Mouse (Mus musculus) stomach, embryonic 15.5 days (tissue): ENCODE data around the gene Stox2. TPM values are rescaled to one million over a fixed set of nuclear protein-coding genes. Genes with fewer than 3 reads are reported as not detected.
"Not testable (repeated sequence)": the region's sequence is repeated elsewhere in the genome, so short reads cannot be mapped to it uniquely, and the experiment has no call there.

Experiments
- ATAC-seq: fragments of 200-750 bp; cut with Nextera tagmentation; 2 replicates; pipeline ENCODE4 v1.8.0; 2017; ENCODE audit warnings: low read depth, moderate number of reproducible peaks, moderate TSS enrichment; ENCODE audit not compliant: insufficient read depth, low FRiP score
- H3K27ac ChIP-seq: fragments of 300-500 bp; sonication (generic); 2 replicates; pipeline ENCODE4 v1.5.1; 2015; ENCODE audit warnings: mild to moderate bottlenecking, inconsistent platforms
- H3K27me3 ChIP-seq: fragments of 300-500 bp; sonication (generic); replicated peaks from 2 replicates; pipeline ENCODE4 v1.6.1; 2015; ENCODE audit warnings: inconsistent platforms
- H3K36me3 ChIP-seq: fragments of 300-500 bp; sonication (generic); 2 replicates; pipeline ENCODE4 v1.6.1; 2015; ENCODE audit warnings: inconsistent platforms
- H3K4me1 ChIP-seq: fragments of 300-500 bp; sonication (generic); 2 replicates; pipeline ENCODE4 v1.6.1; 2015; ENCODE audit warnings: inconsistent platforms
- H3K4me2 ChIP-seq: fragments of 300-500 bp; sonication (generic); 2 replicates; pipeline ENCODE4 v1.6.1; 2015; ENCODE audit warnings: mild to moderate bottlenecking, inconsistent platforms
- H3K4me3 ChIP-seq: fragments of 300-500 bp; sonication (generic); replicated peaks from 2 replicates; pipeline ENCODE4 v1.5.1; 2015; ENCODE audit warnings: inconsistent platforms
- H3K9ac ChIP-seq: fragments of 300-500 bp; sonication (generic); 2 replicates; pipeline ENCODE4 v1.6.1; 2015; ENCODE audit warnings: inconsistent platforms
- H3K9me3 ChIP-seq: fragments of 300-500 bp; sonication (generic); 2 replicates; pipeline ENCODE4 v1.6.1; 2016; ENCODE audit warnings: inconsistent platforms
- WGBS: fragments of 180-500 bp; shearing (Covaris S2); methylation state at CpG from one replicate; pipeline ENCODE4 v1.1.7; 2015; 5-methylcytosine and 5-hydroxymethylcytosine counted together
- polyA plus RNA-seq: library from polyadenylated mRNA; unstranded; fragments of >200 nt; fragmentation: Nextera tagmentation; extraction: Ambion mirVana; gene quantifications from 2 replicates; pipeline ENCODE4 v1.2.1, GENCODE M21; 2015

The Stox2 gene
- polyA plus RNA-seq = 11.6 and 13.7 TPM in 2 replicates

- no peak within 1 kb of the TSS for H3K4me3 ChIP-seq
- no peaks in the 10 kb centered on the region for H3K36me3 ChIP-seq
- H3K4me1 ChIP-seq = no peaks in the 10 kb centered on the region
- no peaks in the 10 kb centered on the region for H3K9me3 ChIP-seq
- no peak for ATAC-seq
- no peak within 1 kb of the TSS for H3K27ac ChIP-seq
- 62% methylated on average over 19 of the region's 19 CpGs for WGBS
- H3K4me2 ChIP-seq = no peak within 1 kb of the TSS
- no peak within 1 kb of the TSS for H3K9ac ChIP-seq
- no peaks in the 10 kb centered on the region for H3K27me3 ChIP-seq
Observed at GRCm38 (mm10) chr8:47446312-47447046, at the start of gene Stox2. Stox2 (minus strand) TSS chr8:47446362.

DNA sequence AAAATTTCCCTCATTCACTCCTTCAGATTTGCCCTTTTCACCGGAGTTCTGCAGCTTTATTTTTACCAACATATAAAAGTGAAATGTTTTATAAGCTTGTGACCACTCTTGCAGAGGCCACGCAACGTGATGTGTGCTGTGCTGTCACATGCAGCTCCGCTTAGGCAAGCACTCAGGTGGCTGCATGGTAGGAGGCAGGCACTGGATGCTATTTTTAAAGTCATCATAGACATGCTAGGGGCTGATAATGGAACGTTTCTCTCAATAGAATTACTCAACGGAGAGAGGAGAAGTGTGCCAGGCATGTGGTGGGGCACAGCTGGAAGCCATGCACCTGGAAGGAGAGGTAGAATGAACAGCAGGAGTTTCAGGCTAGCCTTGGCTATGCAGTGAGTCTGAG lies 49.3 kb upstream of the Stox2 start:
- Histone ChIP-seq H3K4me3 (no peak overlapping the region), H3K9me3 (no peaks in the 10 kb centered on the region), H3K4me2 (no peak overlapping the region), H3K27me3 (no peaks in the 10 kb centered on the region), H3K27ac (no peak overlapping the region), H3K9ac (no peak overlapping the region), H3K36me3 (peaks cover 29% of the 10 kb centered on the region), H3K4me1 (no peaks in the 10 kb centered on the region)
- 73% methylated on average over 6 of the region's 6 CpGs for WGBS
- no peak for ATAC-seq

GRCm38 (mm10) chr8:47494602-47495153 lies 48.5 kb upstream of the Stox2 start:
- H3K4me2 ChIP-seq = no peak overlapping the region
- 69% methylated on average over 12 of the region's 12 CpGs for WGBS
- ATAC-seq = peak; percentile 71; the same call in 1 of the 2 replicates
- no peaks in the 10 kb centered on the region for H3K9me3 ChIP-seq
- no peak overlapping the region for H3K4me3 ChIP-seq
- H3K27ac ChIP-seq = no peak overlapping the region
- H3K36me3 ChIP-seq = peaks cover 28% of the 10 kb centered on the region
- no peaks in the 10 kb centered on the region for H3K4me1 ChIP-seq
- H3K27me3 ChIP-seq = no peaks in the 10 kb centered on the region
- H3K9ac ChIP-seq = no peak overlapping the region

- Histone ChIP-seq H3K4me2 (no peak overlapping the region), H3K9me3 (no peaks in the 10 kb centered on the region), H3K27ac (no peak overlapping the region), H3K4me1 (no peaks in the 10 kb centered on the region), H3K36me3 (peaks cover 21% of the 10 kb centered on the region), H3K9ac (no peak overlapping the region), H3K4me3 (no peak overlapping the region), H3K27me3 (no peaks in the 10 kb centered on the region)
- ATAC-seq = no peak
- 88% methylated on average over 12 of the region's 12 CpGs for WGBS
Observed at GRCm38 (mm10) chr8:47493106-47493505, 46.9 kb upstream of the Stox2 start.

DNA sequence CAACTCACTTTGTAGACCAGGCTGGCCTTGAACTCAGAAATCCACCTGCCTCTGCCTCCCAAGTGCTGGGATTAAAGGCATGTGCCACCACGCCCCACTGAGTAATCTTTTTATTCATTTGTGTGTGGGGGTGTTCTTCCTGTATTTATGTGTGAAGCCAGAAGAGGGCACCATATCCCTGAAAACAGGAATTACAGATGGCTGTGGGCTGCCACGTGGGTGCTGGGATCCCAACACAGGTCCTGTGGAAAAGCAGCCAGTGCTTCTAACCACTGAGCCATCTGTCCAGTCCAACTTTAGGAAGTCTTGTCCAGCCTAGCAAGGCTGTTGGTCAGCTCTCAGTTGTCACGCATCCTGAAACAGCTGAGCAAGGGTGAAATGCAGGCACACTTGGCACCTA lies 41.1 kb upstream of the Stox2 start:
- Histone ChIP-seq H3K4me3 (no peak overlapping the region), H3K9me3 (no peaks in the 10 kb centered on the region), H3K27ac (no peak overlapping the region), H3K9ac (no peak overlapping the region), H3K36me3 (peaks cover 20% of the 10 kb centered on the region), H3K4me1 (no peaks in the 10 kb centered on the region), H3K4me2 (no peak overlapping the region), H3K27me3 (no peaks in the 10 kb centered on the region)
- 89% methylated on average over 3 of the region's 3 CpGs for WGBS
- no peak for ATAC-seq

GRCm38 (mm10) chr8:47482354-47483071 lies 36.4 kb upstream of the Stox2 start:
- H3K4me2 ChIP-seq = no peak overlapping the region
- 0 out of 2 replicates have a peak, but pooled peaks cover 4% of the 10 kb centered on the region for H3K36me3 ChIP-seq
- WGBS = 58% methylated on average over 12 of the region's 12 CpGs
- peak; percentile 82 for ATAC-seq
- H3K9ac ChIP-seq = no peak overlapping the region
- no peak overlapping the region for H3K4me3 ChIP-seq
- H3K27ac ChIP-seq = peak overlapping the region; percentile 48; the same call in 1 of the 2 replicates
- H3K27me3 ChIP-seq = no peaks in the 10 kb centered on the region
- no peaks in the 10 kb centered on the region for H3K9me3 ChIP-seq
- H3K4me1 ChIP-seq = no peaks in the 10 kb centered on the region

GRCm38 (mm10) chr8:47480039-47480438 lies 33.9 kb upstream of the Stox2 start:
- Histone ChIP-seq H3K4me2 (no peak overlapping the region), H3K4me1 (no peaks in the 10 kb centered on the region), H3K36me3 (no peaks in the 10 kb centered on the region), H3K27me3 (no peaks in the 10 kb centered on the region), H3K9ac (no peak overlapping the region), H3K27ac (no peak overlapping the region), H3K4me3 (no peak overlapping the region), H3K9me3 (no peaks in the 10 kb centered on the region)
- peak; percentile 18; the same call in 1 of the 2 replicates for ATAC-seq
- 91% methylated on average over 7 of the region's 7 CpGs for WGBS

GRCm38 (mm10) chr8:47461650-47462049 lies 15.5 kb upstream of the Stox2 start:
- H3K27me3 ChIP-seq = no peaks in the 10 kb centered on the region
- no peaks in the 10 kb centered on the region for H3K4me1 ChIP-seq
- no peak overlapping the region for H3K9ac ChIP-seq
- H3K9me3 ChIP-seq = no peaks in the 10 kb centered on the region
- H3K36me3 ChIP-seq = no peaks in the 10 kb centered on the region
- no peak overlapping the region for H3K27ac ChIP-seq
- no peak for ATAC-seq
- H3K4me2 ChIP-seq = no peak overlapping the region
- H3K4me3 ChIP-seq = no peak overlapping the region
- WGBS = 70% methylated on average over 10 of the region's 10 CpGs

DNA sequence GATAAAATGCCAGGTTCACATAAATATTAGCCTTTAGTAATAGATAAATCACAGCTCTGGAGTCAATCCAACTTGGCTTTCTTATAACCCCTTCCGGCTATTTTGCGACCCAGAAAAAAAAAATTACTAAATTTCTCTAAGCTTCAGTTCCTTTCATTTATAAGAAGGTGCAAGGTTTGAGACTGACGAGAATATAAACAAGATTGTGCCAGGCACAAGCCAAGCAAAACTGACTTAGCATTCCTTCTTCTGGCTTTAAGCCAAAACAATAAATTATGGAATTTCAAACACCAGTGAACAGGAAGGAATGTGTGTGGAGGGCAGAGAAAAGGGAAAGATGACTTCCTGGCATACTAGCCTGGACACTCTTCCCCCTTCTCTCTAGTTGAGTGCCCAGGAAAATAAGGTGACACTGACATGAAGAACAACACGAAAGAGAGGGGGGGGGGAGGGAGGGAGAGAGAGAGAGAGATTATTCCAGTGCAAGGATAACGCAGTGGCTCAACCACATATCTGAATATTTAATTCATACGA lies 13.1 kb upstream of the Stox2 start:
- no peaks in the 10 kb centered on the region for H3K27me3 ChIP-seq
- no peak for ATAC-seq
- WGBS = 44% methylated on average over 6 of the region's 6 CpGs

GRCm38 (mm10) chr8:47458591-47458990 lies 12.4 kb upstream of the Stox2 start:
- Histone ChIP-seq H3K9ac (no peak overlapping the region), H3K4me1 (no peaks in the 10 kb centered on the region), H3K4me3 (no peak overlapping the region), H3K27me3 (no peaks in the 10 kb centered on the region), H3K9me3 (no peaks in the 10 kb centered on the region), H3K36me3 (no peaks in the 10 kb centered on the region), H3K27ac (no peak overlapping the region), H3K4me2 (no peak overlapping the region)
- 85% methylated on average over 10 of the region's 10 CpGs for WGBS
- ATAC-seq = no peak

More for the DNA sequence above, 13.1 kb upstream of the Stox2 start:
- H3K36me3 ChIP-seq = no peaks in the 10 kb centered on the region
- H3K4me2 ChIP-seq = no peak overlapping the region
- no peaks in the 10 kb centered on the region for H3K9me3 ChIP-seq
- H3K9ac ChIP-seq = no peak overlapping the region
- no peaks in the 10 kb centered on the region for H3K4me1 ChIP-seq
- no peak overlapping the region for H3K4me3 ChIP-seq
- H3K27ac ChIP-seq = no peak overlapping the region

- H3K36me3 ChIP-seq, ATAC-seq, H3K4me2 ChIP-seq, H3K27ac ChIP-seq, H3K4me1 ChIP-seq, H3K27me3 ChIP-seq, H3K4me3 ChIP-seq, H3K9ac ChIP-seq, H3K9me3 ChIP-seq: not testable (repeated sequence)
- WGBS = 95% methylated on average over 2 of the region's 2 CpGs
Observed at GRCm38 (mm10) chr8:47449211-47449610, 3.0 kb upstream of the Stox2 start.

DNA sequence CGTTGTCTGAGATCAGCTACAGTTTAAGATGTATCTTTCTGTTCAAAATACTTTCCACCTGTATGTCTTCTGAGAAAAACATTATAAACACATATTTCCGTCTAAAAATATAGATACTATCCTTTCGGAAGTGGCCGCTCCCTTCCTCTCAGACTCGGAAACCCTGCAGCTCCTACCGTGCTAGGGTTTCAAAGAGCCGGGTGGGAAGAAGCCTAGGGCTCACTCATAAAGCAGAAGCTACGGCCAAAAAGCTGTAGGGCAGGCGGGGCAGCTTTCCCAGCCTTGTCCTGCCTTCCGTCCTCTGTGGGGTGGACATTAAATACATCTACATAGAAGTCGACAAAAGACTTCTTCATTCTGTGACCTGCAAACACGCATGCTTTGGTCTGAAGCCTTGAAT lies 6.9 kb downstream of the Stox2 start:
- H3K4me1 ChIP-seq = no peaks in the 10 kb centered on the region
- H3K9ac ChIP-seq = no peak overlapping the region
- H3K4me2 ChIP-seq = no peak overlapping the region
- H3K27me3 ChIP-seq = no peaks in the 10 kb centered on the region
- no peaks in the 10 kb centered on the region for H3K9me3 ChIP-seq
- no peak overlapping the region for H3K27ac ChIP-seq
- H3K36me3 ChIP-seq = no peaks in the 10 kb centered on the region
- 50% methylated on average over 12 of the region's 12 CpGs for WGBS
- no peak for ATAC-seq
- no peak overlapping the region for H3K4me3 ChIP-seq
